Mouse (Mus musculus) B cell, adult 62 days (primary cell): ENCODE data around the gene Atp11c. TPM values are rescaled to one million over a fixed set of nuclear protein-coding genes. Genes with fewer than 3 reads are reported as not detected.

ENCODE experiments used
- total RNA-seq: library from RNA; stranded (reverse); gene quantifications from 4 replicates; pipeline ENCODE4 v1.2.4, GENCODE M21; 2023

The Atp11c gene
- 29.3 to 31.5 TPM (median 30.7 TPM) in 4 replicates for total RNA-seq

DNA sequence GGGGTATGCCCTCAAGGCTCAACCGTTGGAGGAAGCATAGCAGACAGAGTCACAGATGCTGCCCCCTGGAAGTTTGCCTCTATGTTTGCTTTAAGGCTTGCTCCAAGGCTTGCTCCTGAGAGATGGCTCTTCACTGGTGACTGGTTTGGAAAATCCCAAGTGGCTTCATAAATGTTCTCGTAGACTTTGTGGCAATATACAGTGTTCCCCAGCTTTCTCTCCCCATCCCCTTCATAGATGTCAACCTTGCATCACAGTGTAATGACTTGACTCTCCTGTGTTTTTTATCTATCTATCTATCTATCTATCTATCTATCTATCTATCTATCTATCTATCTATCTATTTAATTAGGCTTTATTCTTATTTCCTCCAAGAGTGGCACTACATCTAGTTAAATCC lies at the start of gene Atp11c:
Atp11c (minus strand) TSS at position 101 of the 400 bp plus-strand sequence.

DNA sequence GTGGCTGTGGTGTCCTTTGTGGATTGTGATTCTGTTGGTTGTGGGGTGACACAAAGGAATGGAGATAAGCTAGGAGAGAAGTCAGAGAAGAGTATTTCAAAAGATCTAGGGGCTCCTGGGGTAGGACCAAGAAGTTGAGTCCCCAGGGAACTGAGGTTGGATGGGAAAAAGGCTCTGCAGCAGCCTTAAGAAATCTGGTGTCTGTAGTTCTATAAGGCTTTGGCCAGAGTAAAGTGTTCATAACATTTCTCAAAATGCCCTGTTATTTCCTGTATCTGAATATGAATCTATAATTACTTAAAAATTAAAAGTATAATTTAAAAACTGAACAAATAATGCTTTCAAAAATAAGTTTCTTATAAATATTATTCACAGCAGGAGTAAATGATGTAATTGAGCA lies 53.3 kb downstream of the Atp11c start, which contains the start of gene Gm7073:
Gm7073 (minus strand) TSS at position 101 of the 400 bp plus-strand sequence.

DNA sequence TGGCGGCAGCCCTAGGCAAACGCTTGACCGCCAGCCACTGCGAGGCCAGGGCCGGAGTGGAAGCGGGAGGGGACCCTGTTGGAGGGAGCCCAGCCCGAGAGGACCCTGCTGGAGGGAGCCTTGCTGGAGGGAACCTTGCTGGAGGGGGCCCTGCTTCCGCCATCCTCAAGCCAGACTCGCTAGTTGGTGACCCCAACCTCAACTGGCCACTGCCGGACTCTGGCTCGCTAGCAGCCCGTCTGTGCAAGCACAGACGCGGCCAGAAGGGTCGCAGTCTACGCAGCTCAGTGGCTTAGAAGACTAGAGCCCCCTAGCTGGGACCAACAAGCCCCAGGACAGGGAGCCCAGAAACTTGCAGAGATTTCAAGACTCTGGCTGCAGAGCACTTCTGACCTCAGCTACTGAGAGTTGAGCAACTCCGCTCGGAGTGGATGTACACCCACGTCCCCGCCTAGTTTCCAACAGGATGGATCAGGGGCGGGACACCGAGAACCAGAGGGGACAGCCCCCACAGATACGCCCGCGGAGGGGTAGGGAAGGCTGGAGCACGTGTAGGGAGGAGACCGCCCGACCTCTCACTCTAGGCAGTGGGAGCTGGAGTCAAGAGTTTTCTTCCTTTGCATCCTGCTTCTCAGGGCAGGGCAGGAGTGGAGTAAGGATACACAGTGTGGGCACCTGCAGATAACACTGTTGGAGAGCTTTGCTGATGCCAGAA lies 413.6 kb downstream of the Atp11c start, which contains the start of gene Mcf2:
Mcf2 (minus strand) TSS at position 346 of the 715 bp plus-strand sequence.

Other genes with a start within 250 kb of the Atp11c start
- not detected in 4 replicates for gene Gm7073, start 53.4 kb downstream of the Atp11c start, total RNA-seq